Mouse (Mus musculus) heart, adult 18-20 months (tissue): Measurements from ENCODE around the gene Kng1. TPM values are rescaled to one million over a fixed set of nuclear protein-coding genes. Genes with fewer than 3 reads are reported as not detected.
A peak's percentile ranks its signal among the peaks of the same experiment; 100 is the strongest.
"Not testable (repeated sequence)": the region's sequence is repeated elsewhere in the genome, so short reads cannot be mapped to it uniquely, and the experiment has no call there.

Source experiments
- DNase-seq, 2 experiments: peaks; one replicate each; pipeline ENCODE4 v3.0.0; 2021 to 2022; ENCODE audit warnings: mixed read lengths in 1 of 2
- long read RNA-seq, 2 experiments: library from polyadenylated mRNA; stranded (forward); transcript quantifications; one replicate each; pipeline ENCODE4 v2.0.0; 2021
- total RNA-seq, 2 experiments: library from RNA; stranded (reverse); gene quantifications; 2 replicates each; pipeline ENCODE4 v1.2.3; 2021

Kng1 gene
- total RNA-seq = not detected
- long read RNA-seq, experiment 1 = 0 reads
- long read RNA-seq, experiment 2 = 0 reads

GRCm38 (mm10) chr16:23057668-23058447 is at the start of gene Kng1:
Kng1 (plus strand) TSS chr16:23057865.
- not testable (repeated sequence) for DNase-seq

GRCm38 (mm10) chr16:23013786-23014185 is 43.9 kb upstream of the Kng1 start:
- not testable (repeated sequence) for DNase-seq

- DNase-seq = not testable (repeated sequence)
Observed at GRCm38 (mm10) chr16:23014645-23015044, 43.0 kb upstream of the Kng1 start.

GRCm38 (mm10) chr16:23020571-23020970 is 37.1 kb upstream of the Kng1 start:
- not testable (repeated sequence) for DNase-seq

- no peak for DNase-seq
Observed at GRCm38 (mm10) chr16:23025111-23025510, 32.6 kb upstream of the Kng1 start.

- DNase-seq = no peak
Observed at GRCm38 (mm10) chr16:23026582-23026981, 31.1 kb upstream of the Kng1 start.

GRCm38 (mm10) chr16:23027341-23027740 is 30.3 kb upstream of the Kng1 start:
- DNase-seq = not testable (repeated sequence)

- DNase-seq = not testable (repeated sequence)
Observed at GRCm38 (mm10) chr16:23028966-23029600, 28.6 kb upstream of the Kng1 start, which contains the start of gene Kng2. Kng2 (minus strand) TSS chr16:23029482.

GRCm38 (mm10) chr16:23030673-23031435 is 26.8 kb upstream of the Kng1 start:
- DNase-seq = no peak

GRCm38 (mm10) chr16:23033673-23034072 is 24.0 kb upstream of the Kng1 start:
- no peak for DNase-seq

- DNase-seq = peak in 1 of 2 experiments; percentile 5
Observed at GRCm38 (mm10) chr16:23037744-23038143, 19.9 kb upstream of the Kng1 start.

GRCm38 (mm10) chr16:23039281-23039680 is 18.4 kb upstream of the Kng1 start:
- DNase-seq = no peak

- no peak for DNase-seq
Observed at GRCm38 (mm10) chr16:23040876-23041275, 16.8 kb upstream of the Kng1 start.

GRCm38 (mm10) chr16:23046319-23046718 is 11.3 kb upstream of the Kng1 start:
- DNase-seq = peak in 1 of 2 experiments; percentile 8

- not testable (repeated sequence) for DNase-seq
Observed at GRCm38 (mm10) chr16:23059630-23060029, 2.0 kb downstream of the Kng1 start.

GRCm38 (mm10) chr16:23060781-23061325 is 3.2 kb downstream of the Kng1 start:
- DNase-seq = not testable (repeated sequence)

- DNase-seq = not testable (repeated sequence)
Observed at GRCm38 (mm10) chr16:23077516-23077915, 19.9 kb downstream of the Kng1 start.

- DNase-seq = not testable (repeated sequence)
Observed at GRCm38 (mm10) chr16:23087159-23087558, 29.5 kb downstream of the Kng1 start.

GRCm38 (mm10) chr16:23087712-23088111 is 30.0 kb downstream of the Kng1 start:
- DNase-seq = peak in 1 of 2 experiments; percentile 14

GRCm38 (mm10) chr16:23088491-23088890 is 30.8 kb downstream of the Kng1 start:
- DNase-seq = not testable (repeated sequence)

GRCm38 (mm10) chr16:23091345-23091744 is 33.7 kb downstream of the Kng1 start:
- DNase-seq = not testable (repeated sequence)

GRCm38 (mm10) chr16:23093321-23093953 is 35.8 kb downstream of the Kng1 start:
- DNase-seq = no peak
